Mouse (Mus musculus) small intestine, adult 2 months (tissue): Measurements from ENCODE around the gene Nobox. TPM values are rescaled to one million over a fixed set of nuclear protein-coding genes. Genes with fewer than 3 reads are reported as not detected.

Source experiments
- H3K27ac ChIP-seq: fragments of 200-500 bp; 2 replicates; pipeline ENCODE4 v1.5.1; 2012; ENCODE audit warnings: low read depth, low read length, control low read depth, inconsistent platforms; ENCODE audit not compliant: insufficient read depth
- H3K27me3 ChIP-seq: fragments of 200-500 bp; 2 replicates; pipeline ENCODE4 v1.6.1; 2012; ENCODE audit warnings: mild to moderate bottlenecking, moderate library complexity, low read length, inconsistent platforms; ENCODE audit not compliant: control insufficient read depth, insufficient read depth
- H3K36me3 ChIP-seq: fragments of 200-500 bp; 2 replicates; pipeline ENCODE4 v1.6.1; 2012; ENCODE audit warnings: mild to moderate bottlenecking, low read length, control low read depth, inconsistent platforms; ENCODE audit not compliant: control insufficient read depth, insufficient read depth
- H3K4me1 ChIP-seq: fragments of 200-500 bp; 2 replicates; pipeline ENCODE4 v1.6.1; 2012; ENCODE audit warnings: low read length, inconsistent platforms, mixed read lengths; ENCODE audit not compliant: control insufficient read depth, insufficient read depth, insufficient read length
- H3K4me3 ChIP-seq: fragments of 200-500 bp; 2 replicates; pipeline ENCODE4 v1.5.1; 2012; ENCODE audit warnings: low read depth, mild to moderate bottlenecking, control low read depth, inconsistent platforms, low read length, moderate library complexity
- CTCF ChIP-seq: fragments of 200-500 bp; IDR thresholded peaks from 2 replicates; pipeline ENCODE4 v1.5.1; 2012; ENCODE audit warnings: low read depth, mild to moderate bottlenecking, control low read depth, inconsistent platforms, low read length, moderate library complexity, mixed read lengths; ENCODE audit not compliant: insufficient replicate concordance, insufficient read length; ENCODE audit errors: extremely low read depth
- POLR2A ChIP-seq: fragments of 200-500 bp; IDR thresholded peaks from 2 replicates; pipeline ENCODE4 v1.6.1; 2012; ENCODE audit warnings: low read depth, mild to moderate bottlenecking, control low read depth, inconsistent platforms, low read length, moderate library complexity
- WGBS: fragments of 180-500 bp; shearing (Covaris S2); methylation state at CpG from one replicate; pipeline ENCODE4 v1.1.7; 2018; 5-methylcytosine and 5-hydroxymethylcytosine counted together
- polyA plus RNA-seq: library from polyadenylated mRNA; depleted of rRNA; stranded (reverse); fragments of >200 nt; gene quantifications from 2 replicates; pipeline ENCODE4 v1.2.3, GENCODE M21; 2012; rRNA removed

Nobox gene
- polyA plus RNA-seq = not detected in 2 replicates

GRCm38 (mm10) chr6:43309454-43309853 lies at the start of gene Nobox:
Nobox (minus strand) TSS chr6:43309554.
- Histone ChIP-seq H3K4me1 (no peaks in the 10 kb centered on the region), H3K4me3 (no peak within 1 kb of the TSS), H3K27ac (no peak within 1 kb of the TSS), H3K36me3 (no peaks in the 10 kb centered on the region), H3K27me3 (no peaks in the 10 kb centered on the region)
- WGBS = 62% methylated on average over 16 of the region's 16 CpGs
- no peak for TF ChIP-seq POLR2A
- TF ChIP-seq CTCF = no peak

GRCm38 (mm10) chr6:43354562-43355241 lies 45.3 kb upstream of the Nobox start:
- Histone ChIP-seq H3K4me1 (no peaks in the 10 kb centered on the region), H3K4me3 (no peak overlapping the region), H3K27ac (no peak overlapping the region), H3K36me3 (no peaks in the 10 kb centered on the region), H3K27me3 (no peaks in the 10 kb centered on the region)
- WGBS = 82% methylated on average over 9 of the region's 9 CpGs
- TF ChIP-seq POLR2A = no peak
- no peak for TF ChIP-seq CTCF

GRCm38 (mm10) chr6:43353446-43353845 lies 44.1 kb upstream of the Nobox start:
- Histone ChIP-seq H3K4me1 (no peaks in the 10 kb centered on the region), H3K27me3 (no peaks in the 10 kb centered on the region), H3K36me3 (no peaks in the 10 kb centered on the region), H3K4me3 (no peak overlapping the region), H3K27ac (no peak overlapping the region)
- TF ChIP-seq POLR2A (no peak), CTCF (no peak)
- 92% methylated on average over 4 of the region's 4 CpGs for WGBS

DNA sequence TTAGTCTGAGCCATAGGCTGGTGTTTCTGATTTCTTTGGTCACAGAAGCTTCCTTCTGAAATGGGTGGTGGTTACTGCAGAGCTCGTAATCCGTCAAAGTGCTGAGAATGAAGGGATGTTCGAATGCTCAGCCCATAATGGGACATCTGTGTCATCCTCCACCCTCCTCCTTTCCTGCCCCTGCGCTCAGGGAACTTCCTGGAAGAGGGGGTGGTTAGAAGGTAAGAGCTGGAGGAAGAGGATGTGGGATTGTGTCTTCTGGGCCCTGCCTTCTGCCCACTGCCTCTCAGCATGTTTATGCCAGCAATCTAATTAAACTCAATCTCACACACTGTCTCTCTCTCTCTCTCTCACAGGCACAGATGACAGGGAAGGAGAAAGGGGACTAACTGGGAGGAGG lies 39.7 kb upstream of the Nobox start:
- WGBS = 77% methylated on average over 4 of the region's 4 CpGs
- no peaks in the 10 kb centered on the region for H3K36me3 ChIP-seq
- no peak for TF ChIP-seq POLR2A
- TF ChIP-seq CTCF = no peak

DNA sequence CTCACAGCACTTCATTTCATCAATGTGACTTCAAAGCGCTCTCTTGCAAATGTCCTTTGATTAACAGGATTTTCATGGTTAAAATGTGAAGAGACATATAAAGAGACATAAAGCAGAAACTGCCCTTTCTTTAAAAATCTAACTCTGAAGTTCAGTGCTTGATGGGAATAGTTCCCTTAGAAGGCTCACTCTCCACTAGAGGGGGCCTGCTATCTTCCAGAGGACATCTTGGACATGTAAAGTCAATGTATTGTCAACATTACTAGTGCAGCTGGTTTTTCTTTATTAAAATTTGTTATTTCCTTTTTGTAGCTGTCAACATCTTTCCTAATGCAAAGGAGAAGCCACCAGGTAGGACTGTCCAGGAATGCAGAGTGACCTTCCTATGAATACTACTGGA lies 38.3 kb upstream of the Nobox start:
- no peaks in the 10 kb centered on the region; the same call in 1 of the 2 replicates for H3K36me3 ChIP-seq
- WGBS = 97% methylated on average over 1 of the region's 1 CpGs
- no peaks in the 10 kb centered on the region for H3K27me3 ChIP-seq
- H3K4me1 ChIP-seq = no peaks in the 10 kb centered on the region
- no peak overlapping the region for H3K27ac ChIP-seq
- no peak overlapping the region for H3K4me3 ChIP-seq
- TF ChIP-seq CTCF (no peak), POLR2A (no peak)

More for the DNA sequence above, 39.7 kb upstream of the Nobox start:
- no peaks in the 10 kb centered on the region for H3K4me1 ChIP-seq
- H3K27ac ChIP-seq = no peak overlapping the region
- H3K27me3 ChIP-seq = no peaks in the 10 kb centered on the region
- H3K4me3 ChIP-seq = no peak overlapping the region

DNA sequence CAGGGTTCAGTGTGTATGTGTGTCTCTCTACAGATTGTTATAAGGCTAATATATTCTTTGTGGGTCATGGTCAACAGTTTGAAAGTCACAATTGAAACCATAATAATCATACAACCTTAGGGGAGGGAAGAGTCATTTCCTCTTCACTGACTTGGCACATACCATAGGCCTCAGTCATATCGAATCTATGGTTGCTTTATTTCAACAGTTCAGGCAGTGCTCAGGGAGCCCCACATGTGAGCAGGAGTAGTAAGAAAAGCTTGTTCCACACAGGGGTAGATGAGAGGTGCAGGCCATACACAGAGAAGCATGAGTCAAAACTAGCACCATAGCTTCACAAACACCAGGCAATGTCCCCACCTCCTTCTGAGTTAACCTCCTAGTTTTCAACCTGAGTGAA lies 33.7 kb upstream of the Nobox start:
- H3K36me3 ChIP-seq = no peaks in the 10 kb centered on the region; the same call in 1 of the 2 replicates
- no peaks in the 10 kb centered on the region for H3K4me1 ChIP-seq
- no peak overlapping the region for H3K27ac ChIP-seq
- 71% methylated on average over 1 of the region's 1 CpGs for WGBS
- no peak overlapping the region for H3K4me3 ChIP-seq
- TF ChIP-seq CTCF (no peak), POLR2A (no peak)
- no peaks in the 10 kb centered on the region for H3K27me3 ChIP-seq

DNA sequence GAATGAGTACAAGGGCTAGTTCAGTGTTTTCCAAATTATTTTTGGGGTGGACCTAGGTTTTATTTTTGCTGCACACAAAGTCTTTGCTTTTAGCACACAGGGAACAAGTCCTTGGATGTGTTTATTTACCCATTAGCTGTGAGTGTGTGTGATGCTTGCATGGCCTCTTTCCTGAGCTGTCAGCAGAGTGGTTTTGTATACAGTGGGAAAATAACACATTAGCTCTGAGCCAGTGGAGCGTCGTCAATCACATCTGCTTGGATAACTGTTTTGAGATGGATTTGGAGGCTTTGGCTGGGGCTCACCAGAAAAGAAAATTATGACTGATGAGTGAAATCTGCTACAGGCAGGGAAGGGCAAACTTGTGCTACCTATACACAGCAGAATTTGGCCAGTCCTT lies 33.0 kb upstream of the Nobox start:
- TF ChIP-seq POLR2A (no peak), CTCF (no peak)
- no peaks in the 10 kb centered on the region for H3K27me3 ChIP-seq
- H3K4me3 ChIP-seq = no peak overlapping the region
- WGBS = 75% methylated on average over 2 of the region's 2 CpGs
- H3K4me1 ChIP-seq = no peaks in the 10 kb centered on the region; the same call in 1 of the 2 replicates
- H3K36me3 ChIP-seq = no peaks in the 10 kb centered on the region; the same call in 1 of the 2 replicates
- no peak overlapping the region for H3K27ac ChIP-seq
